Mouse (Mus musculus): ENCODE measurements around the gene Rcc2.

Gene Rcc2

DNA sequence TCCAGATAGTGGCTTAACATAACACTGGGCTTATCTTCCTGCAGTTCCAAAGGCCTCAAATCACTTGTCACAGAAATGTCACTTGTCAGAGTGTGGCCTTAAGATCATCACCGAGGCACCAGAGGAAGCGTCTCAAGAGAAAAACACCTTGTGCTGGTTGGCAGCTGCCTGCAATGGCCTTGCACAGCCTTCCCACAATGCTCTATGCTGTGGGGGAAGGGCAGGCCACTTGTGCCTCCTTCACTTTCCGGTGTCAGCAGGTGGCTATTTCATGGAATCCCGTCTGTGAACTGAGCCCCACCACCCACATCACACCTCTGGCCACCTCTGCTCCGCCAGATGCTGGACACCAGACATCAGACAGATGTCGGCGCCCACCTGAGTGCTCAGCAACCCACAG lies 53.0 kb downstream of the Rcc2 start:
- DNase-seq (ENCODE audit: low spot score in 2 of 2), result no peak

GRCm38 (mm10) chr4:140755811-140756210 lies 55.5 kb downstream of the Rcc2 start:
- no peak for DNase-seq (ENCODE audit: low spot score in 2 of 2)

DNA sequence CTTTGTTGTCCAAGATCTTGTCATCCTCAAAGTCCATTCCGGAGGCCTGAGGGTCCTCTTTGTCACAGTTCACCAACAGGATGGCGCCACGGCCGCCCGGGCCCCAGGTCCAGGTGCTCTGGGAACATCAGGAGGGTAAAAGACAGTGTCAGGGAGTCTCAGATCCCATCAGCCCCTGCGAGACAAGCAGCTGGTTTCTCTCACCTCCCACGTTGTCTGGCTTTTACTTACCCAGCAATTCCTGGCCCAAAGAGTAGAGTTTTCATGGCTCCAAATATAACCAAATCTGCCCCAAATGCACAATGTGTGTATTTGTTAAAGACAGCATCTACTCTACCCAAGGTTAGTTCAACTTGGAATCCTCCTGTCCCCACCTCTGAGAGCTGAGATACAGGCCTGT lies 61.3 kb downstream of the Rcc2 start:
- no peak for DNase-seq (ENCODE audit: low spot score in 2 of 2)

DNA sequence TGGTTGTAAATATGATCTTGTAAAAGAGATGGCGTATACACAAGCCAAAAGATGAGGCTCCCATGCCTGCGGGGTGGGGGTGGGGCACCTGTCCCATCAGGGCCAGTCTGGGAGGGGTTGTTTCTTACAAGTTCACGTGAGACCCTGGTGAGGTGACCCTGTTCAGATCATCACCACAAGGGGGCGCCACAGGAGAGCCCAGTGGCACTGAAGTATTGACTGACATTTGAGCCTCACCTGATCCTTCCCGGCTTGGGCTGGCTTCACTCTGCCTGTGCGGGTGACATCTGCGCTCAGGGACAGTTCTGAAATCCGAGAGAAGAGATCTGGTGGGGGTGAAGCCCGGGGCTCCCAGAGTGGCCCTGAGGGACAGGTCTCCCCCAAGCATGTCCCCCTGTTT lies 62.8 kb downstream of the Rcc2 start:
- peak; percentile 73 to 91 for DNase-seq (ENCODE audit: low spot score in 2 of 2)

- no peak for DNase-seq (ENCODE audit: low spot score in 2 of 2)
Measured at GRCm38 (mm10) chr4:140765936-140766335, 65.6 kb downstream of the Rcc2 start.

- no peak for DNase-seq (ENCODE audit: low spot score in 2 of 2)
Measured at GRCm38 (mm10) chr4:140768973-140769372, 68.6 kb downstream of the Rcc2 start.

DNA sequence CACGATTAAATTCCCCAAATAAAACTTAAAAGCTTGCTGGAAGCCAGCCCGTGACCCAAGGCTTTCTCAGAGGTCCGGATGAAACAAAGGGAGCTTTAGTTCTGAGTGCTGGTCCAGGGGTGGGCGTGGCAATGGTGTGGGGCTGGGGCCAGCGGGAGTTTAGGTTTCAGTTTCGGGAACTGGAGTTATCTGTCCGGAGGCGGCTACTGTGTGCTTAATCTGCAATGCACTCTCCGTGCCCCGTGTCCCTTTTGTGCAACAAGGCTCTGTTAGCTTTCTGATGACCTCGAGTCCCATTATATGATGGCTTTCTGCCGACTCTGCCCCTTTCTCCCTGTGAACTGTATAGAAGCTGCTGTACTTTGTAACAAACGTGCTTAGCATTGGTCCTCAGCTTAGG lies 70.1 kb downstream of the Rcc2 start:
- DNase-seq (ENCODE audit: low spot score in 2 of 2), result no peak

DNA sequence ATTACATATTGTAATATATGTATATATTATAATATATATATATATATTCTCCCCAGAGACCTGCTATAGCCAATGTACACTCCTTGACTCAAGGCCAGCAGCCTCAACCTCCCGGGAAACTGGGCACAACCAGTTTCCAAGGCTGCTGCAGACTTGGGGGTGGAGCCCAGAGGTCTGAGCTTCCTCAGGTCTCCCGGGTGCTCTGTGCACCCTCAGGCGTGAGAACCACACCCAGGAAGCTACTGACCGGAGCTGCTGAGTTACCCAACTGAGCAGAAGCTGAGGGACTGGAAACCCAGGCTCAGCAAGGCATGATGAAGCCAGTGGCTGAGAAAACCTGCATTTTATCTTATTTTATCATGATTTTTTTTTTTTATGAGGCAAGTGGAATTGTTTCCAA lies 70.8 kb downstream of the Rcc2 start:
- DNase-seq (ENCODE audit: low spot score in 2 of 2), result peak in 1 of 2 experiments; percentile 37

Measured in spleen, postnatal 4 days (tissue).